Mouse (Mus musculus): Measurements from ENCODE around the gene Olfr600.

DNA sequence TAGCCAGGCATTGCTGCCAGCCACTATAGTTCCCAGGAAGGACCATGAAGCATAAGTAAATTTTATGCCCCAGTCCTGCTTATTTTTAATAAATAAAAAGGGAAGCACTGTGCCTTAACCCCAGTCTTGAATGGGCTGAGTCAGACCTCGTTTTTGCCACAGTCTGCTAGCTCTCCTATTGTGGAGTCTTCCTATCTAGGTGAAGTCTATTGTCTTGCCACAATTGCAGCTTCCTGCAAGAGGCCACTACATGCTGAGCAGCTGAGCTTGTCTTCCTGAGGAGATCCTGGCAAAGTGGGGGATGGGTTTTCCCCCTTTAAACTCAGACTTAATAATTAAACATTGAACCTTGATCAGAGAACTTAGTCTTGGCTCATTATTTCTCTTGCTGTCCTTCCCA lies 49.5 kb upstream of the Olfr600 start:
- TF ChIP-seq EP300 (IDR thresholded peaks at IDR 0.05; ENCODE audit: insufficient read depth, low read depth, low read length) (no peak), POLR2A (IDR thresholded peaks at IDR 0.05; ENCODE audit: insufficient read depth, low read length) (no peak), CTCF (IDR thresholded peaks at IDR 0.05; ENCODE audit: low read depth, low read length) (no peak)
